19 mouse cellular contexts compared by ENCODE assay signal in genomic region chr1:131993169-131994040, GRCm38 (mm10). TPM values are rescaled to one million over a fixed set of nuclear protein-coding genes. Genes with fewer than 3 reads are reported as not detected.
DNase-seq lines count a peak whose midpoint lies in the region; ATAC-seq and TF ChIP-seq lines count a peak whose summit lies in the region.
"Had no signal": no experiment of that assay in that cellular context is flagged by ENCODE, and none has a peak within 500 bp of the region (broad histone marks: within the 10 kb centered on the region; RNA-seq: fewer than 3 reads in every experiment).

No protein-coding gene starts in this region.

- peak; percentile 83 for DNase-seq in gastrocnemius, adult 2 months
- no peak for DNase-seq in gastrocnemius, postnatal 10 days
- DNase-seq in liver, postnatal 0 days, result no peak
- no peak for DNase-seq in liver
- DNase-seq in gastrocnemius, postnatal 25 days, result peak; percentile 56
- DNase-seq in testis, postnatal 14 days (ENCODE audit: low spot score), result peak; percentile 55
- DNase-seq in Muller cell, postnatal 12 days (ENCODE audit: inconsistent ontology term), result no peak
- DNase-seq in lung, postnatal 14 days, result no peak
- DNase-seq: forebrain, postnatal 0 days; heart, adult 2 months; heart, postnatal 10 days; retina, postnatal 1 day; spleen, adult 18-20 months had no signal

- no peaks in the 10 kb centered on the region for H3K27me3 ChIP-seq in liver, postnatal 0 days (ENCODE audit: insufficient read depth, low read length)
- H3K27me3 ChIP-seq: midbrain, embryonic 13.5 days had no signal

- no peak overlapping the region for H3K4me3 ChIP-seq in gastrocnemius, adult 2 months
- no peak overlapping the region for H3K4me3 ChIP-seq in liver, postnatal 0 days (ENCODE audit: low read depth, low read length)
- H3K4me3 ChIP-seq: erythroblast, embryonic 14.5 days; heart, adult 2 months; layer of hippocampus, adult 2 months; midbrain, embryonic 13.5 days had no signal

- ATAC-seq in liver, postnatal 0 days, result no peak
- ATAC-seq: forebrain, postnatal 0 days; hindbrain, embryonic 16.5 days; midbrain, embryonic 13.5 days had no signal

- H3K9me3 ChIP-seq in liver, postnatal 0 days (ENCODE audit: low read length), result no peaks in the 10 kb centered on the region
- H3K9me3 ChIP-seq: midbrain, embryonic 13.5 days had no signal

- H3K36me3 ChIP-seq in liver, postnatal 0 days (replicated peaks; ENCODE audit: insufficient read depth, low read length), result no peaks in the 10 kb centered on the region
- H3K36me3 ChIP-seq: midbrain, embryonic 13.5 days had no signal

- no peak for TF ChIP-seq CTCF in gastrocnemius, adult 2 months (IDR thresholded peaks at IDR 0.05)
- no peak for TF ChIP-seq CTCF in liver, postnatal 0 days (IDR thresholded peaks at IDR 0.05; ENCODE audit: low read depth)

- WGBS in liver, postnatal 0 days (ENCODE audit: insufficient replicate concordance), result 65% methylated on average over 12 of the region's 12 CpGs

- H3K4me1 ChIP-seq in liver, postnatal 0 days (ENCODE audit: insufficient read depth), result peaks cover 7% of the 10 kb centered on the region
- H3K4me1 ChIP-seq: midbrain, embryonic 13.5 days had no signal

- intact Hi-C loops in gastrocnemius, adult 2 months (cut with DNase I), result no loop called here

- H3K4me2 ChIP-seq in liver, postnatal 0 days (ENCODE audit: low read depth, low read length), result no peak overlapping the region
- H3K4me2 ChIP-seq: midbrain, embryonic 13.5 days had no signal

- TF ChIP-seq EP300 in liver, postnatal 0 days (IDR thresholded peaks at IDR 0.05; ENCODE audit: low read depth), result no peak

- H3K9ac ChIP-seq in liver, postnatal 0 days (replicated peaks), result no peak overlapping the region
- H3K9ac ChIP-seq: forebrain, postnatal 0 days; liver, embryonic 14.5 days; midbrain, embryonic 13.5 days had no signal

- H3K27ac ChIP-seq in gastrocnemius, adult 2 months, result peak overlapping the region; percentile 28; the same call in 1 of the 2 replicates
- H3K27ac ChIP-seq in liver, postnatal 0 days (ENCODE audit: low read depth), result peak overlapping the region; percentile 24
- H3K27ac ChIP-seq: heart, adult 2 months; layer of hippocampus, adult 2 months; liver, embryonic 14.5 days; midbrain, embryonic 13.5 days; stomach, postnatal 0 days had no signal

RNA-seq across cellular contexts. Expression of gene Elk4, which starts 14.0 kb away (rescaled TPM):
- total RNA-seq in gastrocnemius, adult 2 months (2021), result 10 to 100 TPM; 69.6 to 76.1 TPM
- total RNA-seq in gastrocnemius, postnatal 10 days (2021), result 10 to 100 TPM; 76.7 to 86.1 TPM
- 10.7 and 14.6 TPM in 2 replicates for polyA plus RNA-seq in liver, postnatal 0 days (2015; fragmentation: Nextera tagmentation; extraction: Ambion mirVana)
- 10 to 100 TPM; 59.2 to 59.9 TPM for total RNA-seq in gastrocnemius, postnatal 25 days (2021)

RNA-seq across cellular contexts. Expression of gene Slc45a3, which starts 30.6 kb away (rescaled TPM):
- total RNA-seq in gastrocnemius, adult 2 months (2021), result 1 to 10 TPM in 1 of 2 experiments, under 1 TPM in 1; 0.84 to 1.4 TPM
- total RNA-seq in gastrocnemius, postnatal 10 days (2021), result 1 to 10 TPM in 1 of 2 experiments, under 1 TPM in 1; 0.87 to 1.7 TPM
- 4.3 and 6.0 TPM in 2 replicates for polyA plus RNA-seq in liver, postnatal 0 days (2015; fragmentation: Nextera tagmentation; extraction: Ambion mirVana)
- 1 to 10 TPM; 1.3 to 1.6 TPM for total RNA-seq in gastrocnemius, postnatal 25 days (2021)

Comparison
In these comparisons a context has a peak if more than half of its experiments do, and no peak if none do; other contexts are left out.
1. DNase-seq: peak in gastrocnemius, adult 2 months (single experiment), gastrocnemius, postnatal 25 days (single experiment) and testis, postnatal 14 days (single experiment); none in gastrocnemius, postnatal 10 days (single experiment), liver, postnatal 0 days (single experiment), liver (single experiment), Muller cell, postnatal 12 days (single experiment) and lung, postnatal 14 days (single experiment).